ENCODE assay signal across 9 mouse cellular contexts in the genomic region with DNA sequence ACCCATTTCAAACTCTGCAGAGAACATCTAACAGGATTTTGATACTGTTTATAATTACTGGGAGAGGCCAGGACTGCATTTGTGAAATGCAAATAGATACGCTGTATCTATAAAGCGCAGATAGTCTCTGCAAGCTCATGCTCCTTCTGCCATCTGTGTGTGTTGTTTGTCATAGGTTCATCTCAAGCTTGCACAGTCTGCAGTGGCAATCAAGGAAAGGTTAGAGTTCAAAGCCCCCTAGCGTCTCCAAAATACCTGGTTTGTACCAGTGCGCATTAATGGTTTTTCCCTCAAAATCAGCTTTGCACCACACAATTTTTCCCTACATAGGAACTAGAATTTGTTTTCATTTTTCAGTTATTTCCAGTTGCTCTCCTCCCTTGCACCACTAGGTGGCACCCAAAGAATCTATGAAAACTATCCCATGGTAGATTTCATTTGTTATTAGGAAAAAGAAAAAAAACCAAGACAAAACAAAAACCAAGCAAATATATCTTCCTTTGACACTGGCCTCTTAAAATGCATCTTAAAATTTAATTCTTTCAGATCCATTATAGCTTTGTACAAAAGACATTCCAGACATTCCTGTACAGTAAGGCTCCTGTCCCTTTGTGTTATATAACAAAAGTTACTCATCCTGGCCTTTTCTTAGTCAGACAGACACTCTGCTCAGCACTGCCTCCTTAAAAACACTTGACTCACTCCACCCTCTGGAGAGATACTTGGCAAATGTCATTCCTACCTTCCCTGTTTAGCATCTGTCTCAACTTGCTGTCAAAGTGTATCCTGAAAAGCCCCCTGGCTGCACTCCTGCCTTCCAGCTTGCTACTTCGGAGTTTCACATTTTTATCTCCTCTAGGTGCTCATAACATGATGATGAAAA.
DNase-seq lines count a peak whose midpoint lies in the region; ATAC-seq and TF ChIP-seq lines count a peak whose summit lies in the region.
"Had no signal": no experiment of that assay in that cellular context is flagged by ENCODE, and none has a peak within 500 bp of the region (broad histone marks: within the 10 kb centered on the region; RNA-seq: fewer than 3 reads in every experiment).

No protein-coding gene starts in this region.

- H3K27me3 ChIP-seq in heart, embryonic 12.5 days (replicated peaks): no peaks in the 10 kb centered on the region
- H3K27me3 ChIP-seq in G1E (ENCODE audit: insufficient read depth, low read length): no peaks in the 10 kb centered on the region

- WGBS in heart, embryonic 12.5 days: 60% methylated on average over 5 of the region's 5 CpGs

- 0 out of 2 replicates have a peak, but pooled peaks have one; percentile 10 for TF ChIP-seq CTCF in G1E (IDR thresholded peaks at IDR 0.05; ENCODE audit: low read depth, low read length)
- TF ChIP-seq CTCF in layer of hippocampus, adult 2 months (conservative IDR thresholded peaks at IDR 0.05): peak; percentile 93

- no peak overlapping the region for H3K27ac ChIP-seq in heart, embryonic 12.5 days (ENCODE audit: poor library complexity, severe bottlenecking)
- peak overlapping the region; percentile 70; the same call in 1 of the 2 replicates for H3K27ac ChIP-seq in layer of hippocampus, adult 2 months
- H3K27ac ChIP-seq: macrophage had no signal

- H3K9me3 ChIP-seq in heart, embryonic 12.5 days (replicated peaks): no peaks in the 10 kb centered on the region
- H3K9me3 ChIP-seq in G1E (replicated peaks): no peaks in the 10 kb centered on the region

- no peaks in the 10 kb centered on the region for H3K4me1 ChIP-seq in heart, embryonic 12.5 days (replicated peaks)
- H3K4me1 ChIP-seq in G1E (ENCODE audit: insufficient read depth, low read depth, low read length): no peaks in the 10 kb centered on the region

- no peak for ATAC-seq in heart, embryonic 12.5 days (ENCODE audit: insufficient number of reproducible peaks, low FRiP score)
- ATAC-seq in G1E (ENCODE audit: extremely low read depth, insufficient number of reproducible peaks, low FRiP score, poor library complexity, severe bottlenecking): no peak

- no peak overlapping the region for H3K9ac ChIP-seq in heart, embryonic 12.5 days

- no peaks in the 10 kb centered on the region for H3K36me3 ChIP-seq in heart, embryonic 12.5 days
- no peaks in the 10 kb centered on the region for H3K36me3 ChIP-seq in G1E (replicated peaks)

- H3K4me2 ChIP-seq in heart, embryonic 12.5 days: no peak overlapping the region

- no peak overlapping the region for H3K4me3 ChIP-seq in heart, embryonic 12.5 days
- H3K4me3 ChIP-seq in G1E (ENCODE audit: low read depth, low read length): no peak overlapping the region
- no peak overlapping the region for H3K4me3 ChIP-seq in layer of hippocampus, adult 2 months

- peak; percentile 87 for DNase-seq in heart, adult 11 months
- no peak for DNase-seq in G1E (ENCODE audit: low spot score)
- DNase-seq in cerebellum, postnatal 10 days: peak; percentile 64 to 73
- DNase-seq in frontal cortex, postnatal 14 days (ENCODE audit: low spot score in 2 of 2): peak; percentile 25 to 65
- DNase-seq in layer of hippocampus, adult 2 months (ENCODE audit: low spot score in 2 of 2): peak; percentile 66 to 72
- peak; percentile 41 for DNase-seq in lung, postnatal 14 days
- peak; percentile 13 for DNase-seq in skeletal muscle tissue, adult 2 months (ENCODE audit: low read depth, low spot score)
